Mouse (Mus musculus): ENCODE measurements around the gene Otor. TPM values are rescaled to one million over a fixed set of nuclear protein-coding genes. Genes with fewer than 3 reads are reported as not detected.

The Otor gene
- not detected for total RNA-seq (2023)

DNA sequence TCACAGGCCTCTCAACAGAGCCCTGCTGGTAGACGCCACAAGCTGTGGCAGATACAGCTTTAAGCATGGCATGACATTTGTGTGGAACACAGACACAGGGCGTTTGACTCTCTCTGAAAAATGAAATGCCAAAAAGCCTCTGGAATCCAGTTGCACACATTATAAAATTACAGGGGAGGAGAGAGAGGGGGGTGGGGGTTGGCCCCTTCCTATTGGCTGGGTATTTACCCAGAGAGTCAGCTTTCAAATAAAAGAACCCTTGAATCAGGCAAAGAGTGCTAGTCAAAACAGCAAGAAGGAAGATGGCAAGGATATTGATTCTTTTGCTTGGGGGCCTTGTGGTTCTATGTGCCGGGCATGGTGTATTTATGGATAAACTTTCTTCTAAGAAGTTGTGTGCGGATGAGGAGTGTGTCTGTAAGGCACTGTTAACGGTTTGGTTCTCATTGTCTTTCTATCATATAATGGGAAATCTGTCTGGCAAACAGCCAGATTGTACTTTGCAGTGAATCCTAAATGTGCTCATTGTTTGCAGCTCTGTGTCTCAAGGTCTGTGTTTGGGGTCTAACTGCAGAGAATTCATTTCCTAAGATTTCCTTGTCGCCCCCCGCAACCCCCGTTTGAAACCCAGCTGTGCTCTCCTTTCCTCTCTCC is at the start of gene Otor:
Otor (plus strand) TSS at position 276 of the 654 bp plus-strand sequence.

GRCm38 (mm10) chr2:143062812-143063792 is 15.2 kb upstream of the Otor start, which contains the start of gene Snrpb2:
Snrpb2 (plus strand) TSS chr2:143063039.

Other genes with a start within 250 kb of the Otor start
- 10 to 100 TPM; 26.3 to 29.8 TPM for gene Kif16b, start 176.9 kb upstream of the Otor start, total RNA-seq (2023)
- 10 to 100 TPM; 69.1 to 74.9 TPM for gene Snrpb2, start 15.4 kb upstream of the Otor start, total RNA-seq (2023)

Data from T-cell, adult 66 days (primary cell).